Mouse (Mus musculus) lung, embryonic 16.5 days (tissue): ENCODE data around the gene Kcnmb1. TPM values are rescaled to one million over a fixed set of nuclear protein-coding genes. Genes with fewer than 3 reads are reported as not detected.

Experiments used
- ATAC-seq: fragments of 200-750 bp; cut with Nextera tagmentation; 2 replicates; pipeline ENCODE4 v1.8.0; 2017; ENCODE audit warnings: low read depth, mild to moderate bottlenecking, moderate library complexity
- H3K27ac ChIP-seq: fragments of 300-500 bp; sonication (generic); 2 replicates; pipeline ENCODE4 v1.5.1; 2014; ENCODE audit warnings: mild to moderate bottlenecking, control low read depth, low read length
- H3K27me3 ChIP-seq: fragments of 300-500 bp; sonication (generic); 2 replicates; pipeline ENCODE4 v1.6.1; 2014; ENCODE audit warnings: low read depth, low read length, mixed read lengths; ENCODE audit not compliant: control insufficient read depth, insufficient read depth
- H3K36me3 ChIP-seq: fragments of 300-500 bp; sonication (generic); 2 replicates; pipeline ENCODE4 v1.6.1; 2014; ENCODE audit warnings: low read length; ENCODE audit not compliant: control insufficient read depth, insufficient read depth
- H3K4me1 ChIP-seq: fragments of 300-500 bp; sonication (generic); replicated peaks from 2 replicates; pipeline ENCODE4 v1.6.1; 2014; ENCODE audit warnings: low read length, mixed read lengths; ENCODE audit not compliant: control insufficient read depth, insufficient read depth
- H3K4me2 ChIP-seq: fragments of 300-500 bp; sonication (generic); 2 replicates; pipeline ENCODE4 v1.6.1; 2014; ENCODE audit warnings: low read depth, low read length, control low read depth
- H3K4me3 ChIP-seq: fragments of 300-500 bp; sonication (generic); 2 replicates; pipeline ENCODE4 v1.5.1; 2014; ENCODE audit warnings: mild to moderate bottlenecking, low read length, control low read depth
- H3K9ac ChIP-seq: fragments of 300-500 bp; sonication (generic); 2 replicates; pipeline ENCODE4 v1.6.1; 2014; ENCODE audit warnings: low read length, control low read depth
- H3K9me3 ChIP-seq: fragments of 300-500 bp; sonication (generic); 2 replicates; pipeline ENCODE4 v1.6.1; 2016; ENCODE audit warnings: low read length; ENCODE audit not compliant: control insufficient read depth
- WGBS: fragments of 180-500 bp; shearing (Covaris S2); extraction: QIAGEN DNeasy Blood & Tissue Kit; methylation state at CpG from one replicate; pipeline ENCODE4 v1.1.7; 2014; 5-methylcytosine and 5-hydroxymethylcytosine counted together
- polyA plus RNA-seq: library from polyadenylated mRNA; unstranded; fragments of >200 nt; fragmentation: Nextera tagmentation; extraction: Ambion mirVana; gene quantifications from 2 replicates; pipeline ENCODE4 v1.2.1, GENCODE M21; 2015

Gene Kcnmb1
- polyA plus RNA-seq, 1 experiment from 2014 or later, result 1.5 TPM

GRCm38 (mm10) chr11:34012007-34012652 lies 49.3 kb downstream of the Kcnmb1 start:
- Histone ChIP-seq H3K4me3 (no peak overlapping the region), H3K27me3 (no peaks in the 10 kb centered on the region), H3K4me2 (no peak overlapping the region), H3K4me1 (peaks cover 2% of the 10 kb centered on the region; the same call in 1 of the 2 replicates), H3K36me3 (no peaks in the 10 kb centered on the region), H3K9me3 (no peaks in the 10 kb centered on the region), H3K27ac (no peak overlapping the region), H3K9ac (no peak overlapping the region)
- 76% methylated on average over 6 of the region's 6 CpGs for WGBS
- ATAC-seq, result no peak

Other genes with a start within 250 kb of the Kcnmb1 start
- 0.68 and 0.75 TPM in 2 replicates for gene Kcnip1, start 30.1 kb downstream of the Kcnmb1 start, polyA plus RNA-seq
- gene Lcp2, start 83.9 kb downstream of the Kcnmb1 start, polyA plus RNA-seq, result 4.2 and 5.3 TPM in 2 replicates
- not detected in 2 replicates for gene 4930469K13Rik, start 135.5 kb downstream of the Kcnmb1 start, polyA plus RNA-seq
- gene Foxi1, start 245.1 kb downstream of the Kcnmb1 start, polyA plus RNA-seq, result not detected in 2 replicates